Mouse (Mus musculus) left cerebral cortex, adult 18-20 months (tissue): ENCODE measurements around the gene Mrps21. TPM values are rescaled to one million over a fixed set of nuclear protein-coding genes. Genes with fewer than 3 reads are reported as not detected.
"Not testable (repeated sequence)": the region's sequence is repeated elsewhere in the genome, so short reads cannot be mapped to it uniquely, and the experiment has no call there.

ENCODE experiments used
- DNase-seq, 2 experiments: peaks; one replicate each; pipeline ENCODE4 v3.0.0; 2021 to 2022; ENCODE audit warnings: low spot score in 2 of 2, mixed read lengths in 1 of 2
- long read RNA-seq, 2 experiments: library from polyadenylated mRNA; stranded (forward); transcript quantifications; one replicate each; pipeline ENCODE4 v2.0.0; 2021
- total RNA-seq, 2 experiments: library from RNA; stranded (reverse); gene quantifications; 2 replicates each; pipeline ENCODE4 v1.2.3; 2021

Mrps21 gene
- 100 to 1,000 TPM; 163 to 166 TPM for total RNA-seq
- long read RNA-seq, experiment 1, transcript Mrps21-201 (3 exons, 488 nt) = major isoform, 50 of 61 reads
- long read RNA-seq, experiment 1, transcript Mrps21-202 (2 exons, 405 nt) = minor isoform, 7 of 61 reads
- long read RNA-seq, experiment 1, partial matches to known transcripts = 0 of 61 reads
- long read RNA-seq, experiment 1, other reads (novel, unspliced or antisense) = 4 of 61 reads
- long read RNA-seq, experiment 2, transcript Mrps21-201 (3 exons, 488 nt) = major isoform, 38 of 43 reads
- long read RNA-seq, experiment 2, partial matches to known transcripts = 1 of 43 reads
- long read RNA-seq, experiment 2, other reads (novel, unspliced or antisense) = 2 of 43 reads

DNA sequence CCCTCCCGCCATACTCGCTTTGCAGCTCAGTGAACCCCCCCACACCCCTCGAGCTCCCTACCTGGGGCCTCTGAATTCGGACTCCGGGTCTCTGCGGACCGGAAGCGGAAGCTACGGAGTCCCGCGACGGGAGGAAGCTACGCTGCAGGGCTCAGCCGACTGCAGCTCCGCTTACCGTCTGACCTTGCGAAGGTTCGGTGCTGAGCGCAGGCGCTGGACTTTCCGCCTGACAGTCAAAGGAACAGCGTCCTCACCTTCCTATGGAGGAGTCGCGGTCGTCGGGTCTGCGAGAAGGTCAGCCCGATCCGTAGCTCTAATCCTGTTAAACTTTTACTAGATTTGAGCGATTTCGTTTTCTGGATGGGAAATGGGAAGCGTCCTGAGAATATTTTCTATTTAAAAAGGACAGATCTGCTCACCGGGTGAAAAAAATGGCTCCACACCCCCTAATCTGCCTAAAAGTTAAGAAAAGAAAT is at the start of gene Mrps21:
TSS of gene Mrps21 (minus strand) at position 128 of the 476 bp plus-strand sequence.
- peak; percentile 80 to 88 for DNase-seq

- not testable (repeated sequence) for DNase-seq
Measured at GRCm38 (mm10) chr3:95920532-95920931, 49.2 kb upstream of the Mrps21 start.

DNA sequence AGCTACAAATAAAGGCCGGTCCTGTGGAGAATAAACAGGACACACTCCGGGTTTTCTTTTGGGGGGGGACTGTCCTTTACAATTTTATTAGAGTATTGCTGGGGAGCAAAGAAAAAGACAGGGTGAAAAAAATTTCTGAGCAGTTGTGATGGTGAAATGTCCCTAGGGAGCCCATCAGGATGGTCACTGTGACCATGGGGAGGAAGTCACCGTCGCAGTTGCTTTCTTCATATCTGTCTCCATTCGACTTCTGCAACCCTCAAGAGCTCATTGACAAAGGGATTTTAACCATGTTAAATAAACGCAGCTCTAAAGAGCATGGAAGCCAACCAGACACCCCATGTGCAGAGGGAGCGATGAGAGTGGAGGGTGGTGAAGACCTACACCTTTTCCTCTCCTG is 45.4 kb upstream of the Mrps21 start:
- DNase-seq = no peak

GRCm38 (mm10) chr3:95914706-95915105 is 43.4 kb upstream of the Mrps21 start:
- DNase-seq = no peak

DNA sequence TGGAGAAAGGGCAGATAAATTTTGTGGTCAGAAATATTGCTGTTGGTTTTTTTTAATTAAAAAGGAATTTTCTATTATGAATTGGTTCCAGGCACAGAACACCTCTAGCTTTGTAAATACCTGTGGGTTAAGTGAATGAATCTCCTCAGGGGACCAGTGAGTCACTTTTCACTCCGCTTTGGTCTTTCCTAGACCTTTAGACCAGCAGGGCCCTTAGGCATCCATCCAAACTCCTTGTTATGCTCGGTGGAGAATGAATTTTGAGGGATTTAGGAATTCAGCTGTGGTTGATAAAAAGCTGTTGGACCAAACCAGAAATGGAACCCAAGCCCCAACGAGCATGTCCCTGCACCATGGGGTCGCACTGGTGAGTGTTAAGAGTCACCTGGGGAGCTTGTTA is 36.3 kb upstream of the Mrps21 start:
- no peak for DNase-seq

GRCm38 (mm10) chr3:95906860-95907259 is 35.5 kb upstream of the Mrps21 start:
- DNase-seq = peak in 1 of 2 experiments; percentile 57

GRCm38 (mm10) chr3:95905940-95906492 is 34.7 kb upstream of the Mrps21 start:
- peak; percentile 51 to 52 for DNase-seq

- DNase-seq = peak in 1 of 2 experiments; percentile 44
Measured at GRCm38 (mm10) chr3:95905146-95905939, 34.0 kb upstream of the Mrps21 start.

DNA sequence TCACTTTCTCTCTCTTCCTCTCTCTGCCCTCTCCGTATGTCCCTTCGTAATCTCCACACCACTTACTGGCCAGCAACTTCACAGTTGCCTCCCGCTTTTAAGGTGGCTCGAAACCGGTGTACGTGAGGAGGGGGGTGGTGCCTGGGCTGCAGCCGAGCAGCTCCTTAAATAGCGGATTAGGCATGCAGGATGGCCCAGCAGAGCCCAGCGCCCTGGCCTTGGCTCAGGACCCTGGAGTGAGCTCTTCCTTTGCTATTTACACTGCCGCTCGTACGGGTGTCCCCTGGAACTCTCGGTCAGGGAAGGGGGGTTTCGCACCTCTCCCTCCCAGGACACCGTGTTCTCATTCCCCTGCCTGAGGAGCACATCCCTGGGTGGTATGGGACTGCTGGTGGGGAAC is 33.2 kb upstream of the Mrps21 start, which contains the start of gene Car14:
TSS of gene Car14 (minus strand) at position 124 of the 400 bp plus-strand sequence.
- DNase-seq = no peak

DNA sequence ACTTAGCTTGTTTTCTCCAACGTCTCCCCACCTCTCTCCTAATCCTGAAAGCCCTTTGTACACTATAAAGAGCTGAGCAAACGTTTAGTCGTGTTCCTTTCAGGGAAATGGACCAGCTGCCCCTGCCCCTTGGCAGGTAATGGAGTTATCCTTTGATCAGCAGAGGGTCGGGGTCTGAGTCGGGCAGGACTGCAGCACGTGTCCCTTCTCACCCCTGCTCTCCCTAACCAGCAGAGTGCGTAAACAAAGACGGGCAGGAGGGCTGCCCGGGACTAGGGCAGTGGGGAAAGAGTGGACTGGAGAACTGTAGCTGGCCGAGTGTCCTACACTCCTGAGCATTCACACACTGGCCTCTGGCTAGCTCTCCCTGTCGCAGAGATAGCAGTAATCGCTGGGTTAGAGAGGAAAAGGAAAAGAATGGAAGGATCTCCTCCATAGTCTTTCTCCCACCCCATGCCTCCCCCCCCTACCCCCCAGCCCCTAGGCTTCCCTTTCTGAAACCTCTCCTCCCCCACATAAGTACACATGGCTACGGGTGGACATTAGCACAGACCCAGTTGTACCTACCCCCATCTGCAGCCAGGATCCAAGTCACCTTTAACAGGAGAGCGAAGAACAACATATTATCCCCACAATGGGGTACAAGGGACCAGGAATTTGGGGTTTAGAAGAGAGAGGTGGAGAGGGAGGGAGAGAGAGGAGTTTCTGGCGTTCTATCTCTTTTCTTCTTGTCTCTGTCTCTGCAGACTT is 32.6 kb upstream of the Mrps21 start:
- no peak for DNase-seq

DNA sequence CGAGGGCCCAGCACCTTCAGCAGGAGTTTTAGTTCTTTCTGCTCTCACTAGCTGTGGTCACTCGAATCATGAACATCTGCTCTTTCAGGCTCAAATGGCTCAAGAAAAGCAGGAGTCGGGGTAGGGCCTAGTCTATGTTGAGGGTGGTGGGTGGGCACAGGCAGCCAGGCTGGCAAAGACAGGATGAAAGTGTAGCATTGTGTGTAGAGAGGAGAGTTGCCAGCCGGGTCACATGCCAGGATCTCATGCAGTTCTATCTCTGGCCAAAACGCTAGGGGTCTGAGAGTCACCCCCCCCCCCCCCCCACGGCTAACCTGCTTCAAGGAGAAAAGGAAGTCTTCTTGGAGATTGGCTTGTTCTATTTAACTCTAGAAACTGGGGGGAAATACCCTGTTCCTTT is 31.3 kb upstream of the Mrps21 start:
- no peak for DNase-seq

- no peak for DNase-seq
Measured at GRCm38 (mm10) chr3:95902373-95902625, 31.0 kb upstream of the Mrps21 start.

- DNase-seq = no peak
Measured at GRCm38 (mm10) chr3:95901616-95902372, 30.5 kb upstream of the Mrps21 start.

GRCm38 (mm10) chr3:95899800-95900524 is 28.6 kb upstream of the Mrps21 start:
- no peak for DNase-seq

DNA sequence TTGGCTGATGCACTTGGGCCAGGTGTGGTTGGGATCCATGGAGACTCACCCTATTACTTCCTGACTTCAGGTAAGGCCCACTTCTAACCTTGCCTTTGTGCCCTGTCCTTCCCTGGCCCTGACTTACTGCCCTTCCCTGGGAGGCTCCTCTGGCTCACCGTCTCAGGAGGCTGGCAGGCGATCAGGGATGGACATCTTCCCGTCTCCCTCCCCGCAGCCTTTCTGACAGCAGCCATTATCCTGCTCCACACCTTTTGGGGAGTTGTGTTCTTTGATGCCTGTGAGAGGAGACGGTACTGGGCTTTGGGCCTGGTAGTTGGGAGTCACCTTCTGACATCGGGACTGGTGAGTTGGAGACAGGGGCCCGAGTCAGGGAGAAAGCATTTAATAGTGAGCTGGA is 24.2 kb upstream of the Mrps21 start:
- not testable (repeated sequence) for DNase-seq

DNA sequence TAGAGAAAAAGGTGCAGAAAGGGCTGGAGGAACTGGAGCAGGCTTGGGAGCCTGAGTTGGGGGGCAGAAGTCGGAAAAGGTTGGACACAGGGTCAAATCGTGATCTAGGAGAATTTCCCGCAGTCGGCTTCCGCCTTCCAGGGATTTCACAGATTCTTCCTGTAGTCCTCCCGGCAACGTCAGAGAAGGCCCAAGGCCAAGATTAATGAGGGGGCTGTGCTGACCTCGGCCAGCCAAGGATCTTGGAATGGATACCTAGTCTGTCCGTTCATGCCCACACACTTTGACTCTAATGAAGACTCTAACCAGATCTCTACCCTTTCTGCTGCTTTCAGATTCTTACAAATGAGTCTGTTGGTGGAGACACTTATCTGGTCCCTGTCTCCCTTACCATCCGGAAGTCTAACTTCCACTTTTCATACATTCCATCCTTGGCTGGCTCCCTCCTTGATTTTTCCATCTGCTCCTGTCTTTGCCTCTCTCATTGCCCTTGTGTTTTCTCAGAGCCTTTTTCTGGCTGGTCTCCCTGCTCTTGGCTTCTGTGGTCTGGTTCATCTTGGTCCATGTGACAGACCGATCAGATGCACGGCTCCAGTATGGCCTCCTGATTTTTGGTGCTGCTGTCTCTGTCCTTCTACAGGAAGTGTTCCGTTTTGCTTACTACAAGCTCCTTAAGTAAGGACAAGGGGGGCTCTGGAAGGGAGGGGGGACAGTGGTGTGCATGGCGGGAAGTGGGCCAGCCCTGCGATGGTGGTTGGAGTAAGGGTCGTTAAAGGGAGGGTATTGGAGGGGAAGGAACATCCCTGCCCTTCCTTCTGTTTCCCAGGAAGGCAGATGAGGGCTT is 23.2 kb upstream of the Mrps21 start:
- DNase-seq = peak in 1 of 2 experiments; percentile 32

DNA sequence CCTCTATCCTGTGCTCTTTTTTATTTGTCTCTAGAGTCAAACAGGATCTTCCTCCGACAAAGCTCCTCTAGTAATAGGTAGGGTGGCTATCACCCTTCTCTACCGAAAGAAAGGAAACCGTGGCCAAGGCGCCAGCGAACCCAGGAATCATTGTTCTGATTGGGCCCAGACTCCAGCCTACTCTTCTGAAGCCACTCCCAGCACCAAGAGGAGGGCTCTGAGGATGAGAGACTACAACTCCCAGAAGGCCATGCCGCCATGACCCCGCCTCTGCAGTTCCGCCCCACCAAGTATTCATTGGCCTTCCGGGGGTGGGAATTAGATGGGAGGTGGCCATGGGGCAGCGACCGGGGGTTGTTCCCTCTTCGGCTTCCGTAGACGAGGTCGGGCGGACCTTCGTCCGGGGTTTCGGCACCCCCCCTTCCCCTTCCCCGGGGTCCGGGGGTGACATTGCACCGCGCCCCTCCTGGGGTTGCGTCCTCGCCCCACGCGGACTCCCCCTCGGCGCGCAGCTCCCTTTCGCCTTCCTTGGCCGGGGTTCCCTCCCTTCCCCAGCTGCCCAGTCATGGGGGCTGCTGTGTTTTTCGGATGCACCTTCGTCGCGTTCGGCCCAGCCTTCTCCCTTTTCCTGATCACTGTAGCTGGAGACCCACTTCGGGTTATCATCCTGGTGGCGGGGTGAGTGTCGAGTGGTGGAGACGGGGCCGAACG is 22.4 kb upstream of the Mrps21 start, which contains the start of gene Aph1a:
TSS of gene Aph1a (plus strand) at position 364 of the 711 bp plus-strand sequence.
- DNase-seq = peak; percentile 94 to 95

DNA sequence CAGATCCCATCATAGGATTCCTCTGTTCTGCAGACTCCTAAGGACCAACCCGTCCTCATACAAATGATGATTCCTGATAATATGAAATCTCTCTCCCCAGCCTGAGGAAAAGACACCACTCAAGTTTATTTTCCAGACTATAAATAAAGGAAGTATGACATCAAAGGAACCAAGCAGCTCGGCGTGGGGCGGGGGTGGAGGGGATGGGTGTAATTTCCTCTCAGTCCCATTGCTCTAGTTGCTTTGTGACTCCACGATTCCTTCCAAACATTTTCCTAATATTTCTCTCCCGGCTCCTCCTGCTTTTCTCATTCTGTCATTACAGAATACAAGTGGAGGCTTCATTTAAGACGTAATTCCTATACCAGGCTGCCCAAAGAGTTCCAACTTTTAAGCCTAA is 21.8 kb upstream of the Mrps21 start:
- DNase-seq = no peak
